Mouse (Mus musculus) intestine, embryonic 14.5 days (tissue): ENCODE data around the gene Siah1b. TPM values are rescaled to one million over a fixed set of nuclear protein-coding genes. Genes with fewer than 3 reads are reported as not detected.

Experiments used
- ATAC-seq: fragments of 200-750 bp; cut with Nextera tagmentation; replicated peaks from 2 replicates; pipeline ENCODE4 v1.8.0; 2017; ENCODE audit warnings: low read depth, moderate number of reproducible peaks, moderate TSS enrichment, moderate library complexity; ENCODE audit not compliant: low FRiP score, low TSS enrichment
- DNase-seq: peaks from one replicate; pipeline ENCODE4 v3.0.0-alpha.2; 2018; ENCODE audit warnings: low spot score
- H3K27ac ChIP-seq: fragments of 300-500 bp; sonication (generic); 2 replicates; pipeline ENCODE4 v1.5.1; 2014; ENCODE audit warnings: low read depth, mild to moderate bottlenecking, control low read depth
- H3K27me3 ChIP-seq: fragments of 300-500 bp; sonication (generic); replicated peaks from 2 replicates; pipeline ENCODE4 v1.6.1; 2014; ENCODE audit warnings: low read length, control low read depth; ENCODE audit not compliant: control insufficient read depth, insufficient read depth
- H3K36me3 ChIP-seq: fragments of 300-500 bp; sonication (generic); 2 replicates; pipeline ENCODE4 v1.6.1; 2014; ENCODE audit warnings: low read length, control low read depth; ENCODE audit not compliant: control insufficient read depth, insufficient read depth
- H3K4me1 ChIP-seq: fragments of 300-500 bp; sonication (generic); replicated peaks from 2 replicates; pipeline ENCODE4 v1.6.1; 2014; ENCODE audit warnings: low read length, control low read depth, mixed read lengths; ENCODE audit not compliant: control insufficient read depth, insufficient read depth
- H3K4me2 ChIP-seq: fragments of 300-500 bp; sonication (generic); 2 replicates; pipeline ENCODE4 v1.6.1; 2014; ENCODE audit warnings: low read length
- H3K4me3 ChIP-seq: fragments of 300-500 bp; sonication (generic); 2 replicates; pipeline ENCODE4 v1.5.1; 2014; ENCODE audit warnings: low read depth, low read length, control low read depth, mixed read lengths
- H3K9ac ChIP-seq: fragments of 300-500 bp; sonication (generic); 2 replicates; pipeline ENCODE4 v1.6.1; 2014; ENCODE audit warnings: mild to moderate bottlenecking, low read length
- H3K9me3 ChIP-seq: fragments of 300-500 bp; sonication (generic); 2 replicates; pipeline ENCODE4 v1.6.1; 2016; ENCODE audit warnings: low read length, control low read depth; ENCODE audit not compliant: control insufficient read depth
- WGBS: fragments of 180-500 bp; shearing (Covaris S2); extraction: QIAGEN DNeasy Blood & Tissue Kit; methylation state at CpG from one replicate; pipeline ENCODE4 v1.1.7; 2014; 5-methylcytosine and 5-hydroxymethylcytosine counted together
- polyA plus RNA-seq: library from polyadenylated mRNA; unstranded; fragments of >200 nt; fragmentation: Nextera tagmentation; extraction: Ambion mirVana; gene quantifications from 2 replicates; pipeline ENCODE4 v1.2.1, GENCODE M21; 2014

Gene Siah1b
- polyA plus RNA-seq: 26.2 and 26.7 TPM in 2 replicates

GRCm38 (mm10) chrX:164076040-164076775, at the start of gene Siah1b:
Gene Siah1b, minus strand, starts transcription at chrX:164076493.
- peak within 1 kb of the TSS; percentile 58 for H3K4me2 ChIP-seq
- DNase-seq (peak; percentile 89), ATAC-seq (peak; percentile 99)
- H3K4me3 ChIP-seq: peak within 1 kb of the TSS; percentile 55
- peaks cover 15% of the 10 kb centered on the region; the same call in 1 of the 2 replicates for H3K36me3 ChIP-seq
- no peaks in the 10 kb centered on the region for H3K9me3 ChIP-seq
- no peaks in the 10 kb centered on the region for H3K27me3 ChIP-seq
- no peaks in the 10 kb centered on the region for H3K4me1 ChIP-seq
- WGBS: 18% methylated on average over 51 of the region's 54 CpGs
- H3K9ac ChIP-seq: peak within 1 kb of the TSS; percentile 68
- H3K27ac ChIP-seq: peak within 1 kb of the TSS; percentile 80

GRCm38 (mm10) chrX:164123942-164124341, 47.6 kb upstream of the Siah1b start:
- Histone ChIP-seq H3K4me1 (no peaks in the 10 kb centered on the region; the same call in 1 of the 2 replicates), H3K36me3 (no peaks in the 10 kb centered on the region), H3K27ac (no peak overlapping the region), H3K4me3 (no peak overlapping the region), H3K9ac (no peak overlapping the region), H3K9me3 (no peaks in the 10 kb centered on the region), H3K4me2 (no peak overlapping the region), H3K27me3 (no peaks in the 10 kb centered on the region)
- WGBS: 86% methylated on average over 3 of the region's 3 CpGs
- ATAC-seq: no peak
- DNase-seq: no peak

DNA sequence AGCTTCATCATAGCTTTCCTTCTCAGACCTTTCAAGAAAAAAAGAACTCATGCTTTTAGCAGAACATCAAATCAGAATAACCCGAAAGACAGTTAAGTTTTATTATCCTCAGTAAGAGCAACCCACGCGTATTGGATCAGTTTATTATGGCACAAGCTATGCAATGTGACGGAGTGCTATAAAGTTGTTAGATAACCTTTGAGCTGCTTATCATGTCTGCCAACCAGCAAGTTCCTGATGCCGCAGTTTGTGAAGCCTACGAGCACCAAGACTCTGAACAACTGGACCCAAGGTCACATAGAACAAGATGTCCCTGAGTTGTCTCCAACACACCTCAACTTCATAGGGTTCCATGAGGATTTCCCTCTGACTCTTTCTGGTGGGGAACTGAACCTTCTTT, 37.5 kb upstream of the Siah1b start:
- Histone ChIP-seq H3K27ac (no peak overlapping the region), H3K9me3 (no peaks in the 10 kb centered on the region), H3K9ac (no peak overlapping the region), H3K4me3 (no peak overlapping the region), H3K36me3 (no peaks in the 10 kb centered on the region), H3K4me2 (no peak overlapping the region), H3K4me1 (no peaks in the 10 kb centered on the region), H3K27me3 (0 out of 2 replicates have a peak, but pooled peaks cover 3% of the 10 kb centered on the region)
- DNase-seq: no peak
- WGBS: 71% methylated on average over 6 of the region's 6 CpGs
- ATAC-seq: no peak

GRCm38 (mm10) chrX:164111146-164111545, 34.9 kb upstream of the Siah1b start:
- Histone ChIP-seq H3K9me3 (no peaks in the 10 kb centered on the region), H3K9ac (no peak overlapping the region), H3K27me3 (0 out of 2 replicates have a peak, but pooled peaks cover 3% of the 10 kb centered on the region), H3K27ac (no peak overlapping the region), H3K4me2 (no peak overlapping the region), H3K4me3 (no peak overlapping the region), H3K4me1 (no peaks in the 10 kb centered on the region), H3K36me3 (no peaks in the 10 kb centered on the region)
- no peak for DNase-seq
- WGBS: 83% methylated on average over 3 of the region's 3 CpGs
- no peak for ATAC-seq

DNA sequence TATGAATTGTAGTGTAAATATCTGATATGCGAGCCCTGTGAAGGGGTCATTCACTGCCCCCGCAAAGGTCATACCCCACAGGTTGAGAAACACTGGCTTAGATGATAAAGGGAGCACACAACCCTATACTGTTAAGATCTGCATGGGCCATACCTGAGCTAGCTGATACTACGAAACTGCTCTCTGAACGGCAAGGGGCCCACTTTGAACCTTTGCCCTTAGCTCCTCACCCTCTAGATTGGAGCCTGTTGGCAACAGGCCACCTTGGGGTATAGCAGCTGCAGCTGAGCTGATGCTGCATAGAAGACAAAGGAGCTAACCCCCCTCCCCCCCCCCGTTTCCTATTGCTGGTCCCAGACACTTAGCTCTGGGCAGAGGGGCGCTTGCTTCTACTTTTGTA, 26.4 kb upstream of the Siah1b start:
- H3K27ac ChIP-seq: no peak overlapping the region
- peak; percentile 60; the same call in 1 of the 2 replicates for ATAC-seq

DNA sequence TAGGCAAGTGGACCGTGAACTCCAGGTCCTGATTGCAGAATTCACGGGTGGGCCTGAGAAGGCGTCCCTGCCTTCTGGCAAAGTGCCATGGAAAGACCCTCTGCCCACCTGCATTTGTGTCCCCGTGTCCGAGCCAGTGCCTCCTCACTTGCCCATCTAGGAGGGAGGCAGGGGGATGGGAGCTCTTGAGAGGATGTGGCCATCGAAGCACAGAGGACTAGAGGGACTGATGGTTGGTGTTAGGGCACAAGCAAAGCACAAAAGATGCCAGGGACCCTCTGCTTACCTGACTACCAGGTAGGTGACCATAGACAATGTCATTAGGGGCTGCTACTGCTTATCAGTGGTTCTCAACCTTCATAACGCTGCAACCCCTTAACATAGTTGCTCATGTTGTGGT, 25.9 kb upstream of the Siah1b start:
- H3K27ac ChIP-seq: no peak overlapping the region
- no peak for DNase-seq
- H3K9ac ChIP-seq: no peak overlapping the region
- no peaks in the 10 kb centered on the region for H3K4me1 ChIP-seq
- no peaks in the 10 kb centered on the region for H3K9me3 ChIP-seq
- 85% methylated on average over 7 of the region's 7 CpGs for WGBS
- H3K27me3 ChIP-seq: no peaks in the 10 kb centered on the region
- no peak overlapping the region for H3K4me3 ChIP-seq
- no peak overlapping the region for H3K4me2 ChIP-seq
- ATAC-seq: no peak
- H3K36me3 ChIP-seq: no peaks in the 10 kb centered on the region

More for the DNA sequence above, 26.4 kb upstream of the Siah1b start:
- H3K4me1 ChIP-seq: no peaks in the 10 kb centered on the region
- no peak for DNase-seq
- no peak overlapping the region for H3K9ac ChIP-seq
- no peak overlapping the region for H3K4me3 ChIP-seq
- no peaks in the 10 kb centered on the region for H3K36me3 ChIP-seq
- WGBS: 67% methylated on average over 6 of the region's 6 CpGs
- no peak overlapping the region for H3K4me2 ChIP-seq
- H3K27me3 ChIP-seq: no peaks in the 10 kb centered on the region
- no peaks in the 10 kb centered on the region for H3K9me3 ChIP-seq

GRCm38 (mm10) chrX:164101483-164101882, 25.2 kb upstream of the Siah1b start:
- DNase-seq: no peak
- Histone ChIP-seq H3K27ac (no peak overlapping the region), H3K4me3 (no peak overlapping the region), H3K9me3 (no peaks in the 10 kb centered on the region), H3K4me2 (no peak overlapping the region), H3K27me3 (no peaks in the 10 kb centered on the region), H3K36me3 (no peaks in the 10 kb centered on the region), H3K4me1 (no peaks in the 10 kb centered on the region), H3K9ac (no peak overlapping the region)
- no peak for ATAC-seq

DNA sequence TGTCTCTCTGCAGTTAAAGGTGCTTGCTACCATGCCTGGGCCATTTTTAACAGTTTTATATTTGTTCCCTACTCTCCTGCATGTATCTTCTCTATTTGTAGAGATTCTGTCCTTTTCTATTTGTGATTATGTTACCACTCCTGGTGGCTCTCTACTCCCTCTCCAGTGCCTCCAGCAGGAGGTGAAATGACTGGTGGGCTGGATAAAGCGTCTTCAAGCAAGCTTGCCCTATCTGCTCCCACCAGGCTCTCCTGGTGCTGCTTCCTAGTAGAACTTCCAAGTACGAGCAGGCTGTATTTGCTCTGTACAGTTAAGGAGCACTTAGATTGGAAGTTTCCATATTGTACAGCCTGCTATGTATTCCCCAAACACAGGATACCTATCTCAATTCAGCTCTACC, 19.5 kb upstream of the Siah1b start:
- peaks cover 3% of the 10 kb centered on the region for H3K27me3 ChIP-seq
- WGBS: 71% methylated on average over 2 of the region's 2 CpGs
- ATAC-seq (no peak), DNase-seq (no peak)
- H3K4me1 ChIP-seq: no peaks in the 10 kb centered on the region
- H3K36me3 ChIP-seq: no peaks in the 10 kb centered on the region
- no peak overlapping the region for H3K9ac ChIP-seq
- H3K9me3 ChIP-seq: no peaks in the 10 kb centered on the region
- no peak overlapping the region for H3K4me2 ChIP-seq
- no peak overlapping the region for H3K27ac ChIP-seq
- no peak overlapping the region for H3K4me3 ChIP-seq

GRCm38 (mm10) chrX:164093435-164093834, 17.1 kb upstream of the Siah1b start:
- no peaks in the 10 kb centered on the region for H3K36me3 ChIP-seq
- H3K4me1 ChIP-seq: no peaks in the 10 kb centered on the region
- WGBS: 79% methylated on average over 5 of the region's 5 CpGs
- H3K27me3 ChIP-seq: peaks cover 3% of the 10 kb centered on the region
- ATAC-seq: no peak
- H3K9me3 ChIP-seq: no peaks in the 10 kb centered on the region
- no peak overlapping the region for H3K27ac ChIP-seq
- H3K9ac ChIP-seq: no peak overlapping the region
- H3K4me2 ChIP-seq: no peak overlapping the region
- H3K4me3 ChIP-seq: no peak overlapping the region
- DNase-seq: no peak
